Mouse (Mus musculus) liver, embryonic 11.5 days (tissue): ENCODE data around the gene Ror1. TPM values are rescaled to one million over a fixed set of nuclear protein-coding genes. Genes with fewer than 3 reads are reported as not detected.

Source experiments
- ATAC-seq: fragments of 200-750 bp; cut with Nextera tagmentation; replicated peaks from 2 replicates; pipeline ENCODE4 v1.8.0; 2017; ENCODE audit warnings: moderate number of reproducible peaks, mild to moderate bottlenecking, moderate TSS enrichment, moderate library complexity; ENCODE audit not compliant: low FRiP score
- DNase-seq: peaks from one replicate; pipeline ENCODE4 v3.0.0-alpha.2; 2017; ENCODE audit warnings: low spot score
- H3K27ac ChIP-seq: fragments of 300-500 bp; sonication (generic); 2 replicates; pipeline ENCODE4 v1.5.1; 2014; ENCODE audit warnings: mild to moderate bottlenecking, low read depth, low read length, control low read depth
- H3K27me3 ChIP-seq: fragments of 300-500 bp; sonication (generic); replicated peaks from 2 replicates; pipeline ENCODE4 v1.6.1; 2014; ENCODE audit warnings: low read length, mixed read lengths; ENCODE audit not compliant: control insufficient read depth, insufficient read depth
- H3K36me3 ChIP-seq: fragments of 300-500 bp; sonication (generic); 2 replicates; pipeline ENCODE4 v1.6.1; 2014; ENCODE audit warnings: mild to moderate bottlenecking, low read length, moderate library complexity, mixed read lengths; ENCODE audit not compliant: control insufficient read depth, insufficient read depth
- H3K4me1 ChIP-seq: fragments of 300-500 bp; sonication (generic); replicated peaks from 2 replicates; pipeline ENCODE4 v1.6.1; 2014; ENCODE audit warnings: low read length, mixed read lengths; ENCODE audit not compliant: control insufficient read depth, insufficient read depth
- H3K4me2 ChIP-seq: fragments of 300-500 bp; sonication (generic); 2 replicates; pipeline ENCODE4 v1.6.1; 2014; ENCODE audit warnings: mild to moderate bottlenecking, control low read depth, moderate library complexity
- H3K4me3 ChIP-seq: fragments of 300-500 bp; sonication (generic); 2 replicates; pipeline ENCODE4 v1.5.1; 2014; ENCODE audit warnings: low read depth, low read length, control low read depth
- H3K9ac ChIP-seq: fragments of 300-500 bp; sonication (generic); 2 replicates; pipeline ENCODE4 v1.6.1; 2014; ENCODE audit warnings: low read depth, low read length, control low read depth
- H3K9me3 ChIP-seq: fragments of 300-500 bp; sonication (generic); 2 replicates; pipeline ENCODE4 v1.6.1; 2016; ENCODE audit warnings: low read length, inconsistent platforms, mixed read lengths; ENCODE audit not compliant: control insufficient read depth
- WGBS: fragments of 180-500 bp; shearing (Covaris S2); extraction: QIAGEN DNeasy Blood & Tissue Kit; methylation state at CpG from one replicate; pipeline ENCODE4 v1.1.7; 2014; 5-methylcytosine and 5-hydroxymethylcytosine counted together
- polyA plus RNA-seq: library from polyadenylated mRNA; unstranded; fragments of >200 nt; fragmentation: Nextera tagmentation; extraction: Ambion mirVana; gene quantifications from 2 replicates; pipeline ENCODE4 v1.2.1, GENCODE M21; 2014

Gene Ror1
- polyA plus RNA-seq, 1 experiment from 2014 or later, result 4.1 TPM

GRCm38 (mm10) chr4:100178316-100178715 is 82.7 kb downstream of the Ror1 start:
- Histone ChIP-seq H3K27me3 (no peaks in the 10 kb centered on the region), H3K4me2 (no peak overlapping the region), H3K9me3 (no peaks in the 10 kb centered on the region), H3K36me3 (no peaks in the 10 kb centered on the region), H3K9ac (no peak overlapping the region), H3K4me3 (no peak overlapping the region), H3K4me1 (no peaks in the 10 kb centered on the region; the same call in 1 of the 2 replicates), H3K27ac (no peak overlapping the region)
- WGBS, result 75% methylated on average over 3 of the region's 3 CpGs
- no peak for ATAC-seq
- DNase-seq, result no peak

- Histone ChIP-seq H3K36me3 (no peaks in the 10 kb centered on the region), H3K4me1 (no peaks in the 10 kb centered on the region; the same call in 1 of the 2 replicates), H3K9me3 (no peaks in the 10 kb centered on the region), H3K4me2 (no peak overlapping the region), H3K27ac (no peak overlapping the region), H3K9ac (no peak overlapping the region), H3K27me3 (no peaks in the 10 kb centered on the region), H3K4me3 (no peak overlapping the region)
- 72% methylated on average over 5 of the region's 5 CpGs for WGBS
- no peak for DNase-seq
- ATAC-seq, result no peak
Measured at GRCm38 (mm10) chr4:100181676-100182075, 86.1 kb downstream of the Ror1 start.

- no peaks in the 10 kb centered on the region for H3K9me3 ChIP-seq
- H3K36me3 ChIP-seq, result no peaks in the 10 kb centered on the region
- no peak for DNase-seq
- WGBS, result 85% methylated on average over 8 of the region's 8 CpGs
- H3K4me3 ChIP-seq, result no peak overlapping the region
- peaks cover 7% of the 10 kb centered on the region; the same call in 1 of the 2 replicates for H3K4me1 ChIP-seq
- no peaks in the 10 kb centered on the region for H3K27me3 ChIP-seq
- H3K9ac ChIP-seq, result no peak overlapping the region
- no peak overlapping the region for H3K4me2 ChIP-seq
- no peak for ATAC-seq
- H3K27ac ChIP-seq, result no peak overlapping the region
Measured at GRCm38 (mm10) chr4:100186781-100187180, 91.2 kb downstream of the Ror1 start.

GRCm38 (mm10) chr4:100187563-100188200 is 92.1 kb downstream of the Ror1 start:
- no peak overlapping the region for H3K4me3 ChIP-seq
- no peaks in the 10 kb centered on the region for H3K9me3 ChIP-seq
- DNase-seq (no peak), ATAC-seq (no peak)
- no peaks in the 10 kb centered on the region for H3K36me3 ChIP-seq
- H3K4me1 ChIP-seq, result peaks cover 7% of the 10 kb centered on the region; the same call in 1 of the 2 replicates
- no peak overlapping the region for H3K9ac ChIP-seq
- H3K4me2 ChIP-seq, result no peak overlapping the region
- no peak overlapping the region for H3K27ac ChIP-seq
- 43% methylated on average over 6 of the region's 6 CpGs for WGBS
- H3K27me3 ChIP-seq, result no peaks in the 10 kb centered on the region

GRCm38 (mm10) chr4:100188201-100188699 is 92.7 kb downstream of the Ror1 start:
- no peak overlapping the region for H3K4me3 ChIP-seq
- no peak for DNase-seq
- H3K27me3 ChIP-seq, result no peaks in the 10 kb centered on the region
- no peak overlapping the region for H3K27ac ChIP-seq
- no peak for ATAC-seq
- H3K9ac ChIP-seq, result no peak overlapping the region
- no peak overlapping the region for H3K4me2 ChIP-seq
- 35% methylated on average over 4 of the region's 4 CpGs for WGBS
- H3K4me1 ChIP-seq, result peaks cover 7% of the 10 kb centered on the region; the same call in 1 of the 2 replicates
- H3K9me3 ChIP-seq, result no peaks in the 10 kb centered on the region
- no peaks in the 10 kb centered on the region for H3K36me3 ChIP-seq

GRCm38 (mm10) chr4:100191483-100191882 is 95.9 kb downstream of the Ror1 start:
- ATAC-seq (no peak), DNase-seq (no peak)
- Histone ChIP-seq H3K4me3 (no peak overlapping the region), H3K9ac (no peak overlapping the region), H3K4me2 (no peak overlapping the region), H3K27ac (no peak overlapping the region), H3K4me1 (peaks cover 7% of the 10 kb centered on the region; the same call in 1 of the 2 replicates), H3K36me3 (no peaks in the 10 kb centered on the region), H3K27me3 (no peaks in the 10 kb centered on the region), H3K9me3 (no peaks in the 10 kb centered on the region)
- 41% methylated on average over 6 of the region's 6 CpGs for WGBS

- Histone ChIP-seq H3K27me3 (no peaks in the 10 kb centered on the region), H3K36me3 (no peaks in the 10 kb centered on the region), H3K4me2 (no peak overlapping the region), H3K4me1 (no peaks in the 10 kb centered on the region), H3K9ac (no peak overlapping the region), H3K4me3 (no peak overlapping the region), H3K9me3 (no peaks in the 10 kb centered on the region), H3K27ac (no peak overlapping the region)
- WGBS, result 72% methylated on average over 3 of the region's 3 CpGs
- no peak for ATAC-seq
- no peak for DNase-seq
Measured at GRCm38 (mm10) chr4:100194136-100194535, 98.5 kb downstream of the Ror1 start.

- Histone ChIP-seq H3K9ac (no peak overlapping the region), H3K27me3 (no peaks in the 10 kb centered on the region), H3K36me3 (no peaks in the 10 kb centered on the region), H3K4me2 (no peak overlapping the region), H3K4me3 (no peak overlapping the region), H3K9me3 (no peaks in the 10 kb centered on the region), H3K4me1 (no peaks in the 10 kb centered on the region), H3K27ac (no peak overlapping the region)
- WGBS, result 76% methylated on average over 5 of the region's 5 CpGs
- no peak for ATAC-seq
- no peak for DNase-seq
Measured at GRCm38 (mm10) chr4:100196255-100196793, 100.7 kb downstream of the Ror1 start.

GRCm38 (mm10) chr4:100198275-100198674 is 102.7 kb downstream of the Ror1 start:
- H3K27me3 ChIP-seq, result no peaks in the 10 kb centered on the region
- WGBS, result 56% methylated on average over 2 of the region's 2 CpGs
- DNase-seq (no peak), ATAC-seq (no peak)
- H3K4me2 ChIP-seq, result no peak overlapping the region
- H3K36me3 ChIP-seq, result no peaks in the 10 kb centered on the region
- no peaks in the 10 kb centered on the region for H3K9me3 ChIP-seq
- no peak overlapping the region for H3K27ac ChIP-seq
- H3K4me3 ChIP-seq, result no peak overlapping the region
- no peak overlapping the region for H3K9ac ChIP-seq
- no peaks in the 10 kb centered on the region for H3K4me1 ChIP-seq
